Mouse (Mus musculus) ES-Bruce4 (cell line): ENCODE results near the gene Gbgt1. TPM values are rescaled to one million over a fixed set of nuclear protein-coding genes. Genes with fewer than 3 reads are reported as not detected.
A peak's percentile ranks its signal among the peaks of the same experiment; 100 is the strongest.
"Not testable (repeated sequence)": the region's sequence is repeated elsewhere in the genome, so short reads cannot be mapped to it uniquely, and the experiment has no call there.

ENCODE experiments used
- H3K27ac ChIP-seq: 2 replicates; pipeline ENCODE4 v1.5.1; 2012; ENCODE audit warnings: low read length, inconsistent platforms; ENCODE audit not compliant: insufficient read depth
- H3K27me3 ChIP-seq: 2 replicates; pipeline ENCODE4 v1.6.1; 2012; ENCODE audit warnings: mild to moderate bottlenecking, low read length, inconsistent platforms; ENCODE audit not compliant: control insufficient read depth, poor library complexity, insufficient read depth, severe bottlenecking
- H3K36me3 ChIP-seq: 2 replicates; pipeline ENCODE4 v1.6.1; 2012; ENCODE audit warnings: inconsistent platforms, mild to moderate bottlenecking, low read length, moderate library complexity; ENCODE audit not compliant: control insufficient read depth, poor library complexity, insufficient read depth, severe bottlenecking
- H3K4me1 ChIP-seq: one replicate; pipeline ENCODE4 v1.8.1; 2011; ENCODE audit warnings: low read length; ENCODE audit not compliant: control insufficient read depth, insufficient read depth
- H3K4me3 ChIP-seq: 2 replicates; pipeline ENCODE4 v1.5.1; 2011; ENCODE audit warnings: low read depth, mild to moderate bottlenecking, low read length
- H3K9ac ChIP-seq: 2 replicates; pipeline ENCODE4 v1.6.1; 2012; ENCODE audit warnings: low read depth, mild to moderate bottlenecking, inconsistent platforms; ENCODE audit not compliant: poor library complexity, severe bottlenecking
- H3K9me3 ChIP-seq: replicated peaks from 2 replicates; pipeline ENCODE4 v1.6.1; 2012; ENCODE audit warnings: mild to moderate bottlenecking, low read length, inconsistent platforms; ENCODE audit not compliant: control insufficient read depth, poor library complexity, insufficient read depth, severe bottlenecking
- CTCF ChIP-seq: IDR thresholded peaks from one replicate; pipeline ENCODE4 v1.8.1; 2011; ENCODE audit warnings: low read depth, low read length
- EP300 ChIP-seq: IDR thresholded peaks from 2 replicates; pipeline ENCODE4 v1.6.1; 2011; ENCODE audit warnings: low read depth, low read length; ENCODE audit not compliant: insufficient read depth
- POLR2A ChIP-seq: IDR thresholded peaks from one replicate; pipeline ENCODE4 v1.8.1; 2011; ENCODE audit warnings: low read length; ENCODE audit not compliant: insufficient read depth
- polyA plus RNA-seq: library from polyadenylated mRNA; stranded (reverse); fragments of >200 nt; gene quantifications from 2 replicates; pipeline ENCODE4 v1.2.4, GENCODE M21; 2011; ENCODE audit warnings: low read depth; ENCODE audit not compliant: missing spikeins, insufficient read depth, insufficient read length

The Gbgt1 gene
- polyA plus RNA-seq, 1 experiment: 2.8 TPM

DNA sequence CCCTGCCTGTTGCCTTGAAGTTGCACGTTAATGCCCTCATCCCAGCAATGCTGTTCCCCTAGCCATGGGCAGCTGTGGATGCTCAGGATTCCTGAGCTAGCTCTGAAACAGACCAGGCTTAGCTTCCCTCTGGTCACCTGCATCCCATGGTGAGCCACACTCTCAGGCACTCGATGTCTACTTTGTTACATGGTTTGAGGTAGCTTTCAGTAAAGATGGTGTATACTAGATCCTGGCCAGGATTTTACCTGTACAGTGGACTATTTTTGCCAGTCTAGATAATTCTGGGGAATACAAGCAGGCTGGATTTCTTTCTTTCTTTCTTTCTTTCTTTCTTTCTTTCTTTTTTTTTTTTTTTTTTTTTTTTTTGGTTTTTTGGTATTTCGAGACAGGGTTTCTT is 9.1 kb downstream of the Gbgt1 start, which contains the start of gene Gm10134:
TSS of gene Gm10134 (plus strand) at position 301 of the 400 bp plus-strand sequence.
- Histone ChIP-seq H3K27ac (peak within 1 kb of the TSS; percentile 74), H3K9ac (no peak within 1 kb of the TSS), H3K36me3 (no peaks in the 10 kb centered on the region), H3K9me3 (no peaks in the 10 kb centered on the region), H3K4me1 (peaks cover 11% of the 10 kb centered on the region), H3K4me3 (peak within 1 kb of the TSS; percentile 39), H3K27me3 (no peaks in the 10 kb centered on the region)
- TF ChIP-seq CTCF: no peak
- TF ChIP-seq EP300: no peak
- TF ChIP-seq POLR2A: no peak

DNA sequence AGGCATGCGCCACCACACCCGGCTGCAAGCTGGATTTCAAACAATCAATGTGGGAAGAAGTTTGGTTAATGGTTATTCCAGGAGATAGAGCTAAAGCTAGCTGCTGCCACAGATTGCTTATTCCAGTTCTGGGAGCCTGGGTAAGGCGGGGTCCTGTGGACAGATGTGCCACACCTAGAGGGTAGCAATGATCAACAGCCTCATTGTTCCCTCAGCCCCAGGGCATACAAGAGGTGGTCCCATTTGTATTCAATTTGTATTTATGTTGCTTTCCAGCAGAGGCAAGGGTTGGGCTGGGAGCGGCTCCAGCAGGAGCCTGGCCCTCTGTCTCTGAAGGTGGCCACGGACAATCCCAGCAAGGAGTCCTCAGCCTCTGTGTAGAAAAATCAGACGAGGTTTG is 9.6 kb downstream of the Gbgt1 start:
- no peaks in the 10 kb centered on the region for H3K9me3 ChIP-seq
- no peak overlapping the region for H3K4me3 ChIP-seq
- no peak overlapping the region for H3K9ac ChIP-seq
- H3K36me3 ChIP-seq: no peaks in the 10 kb centered on the region
- H3K4me1 ChIP-seq: peaks cover 11% of the 10 kb centered on the region
- peak overlapping the region; percentile 74 for H3K27ac ChIP-seq
- TF ChIP-seq POLR2A (no peak), EP300 (peak; percentile 96)
- no peaks in the 10 kb centered on the region for H3K27me3 ChIP-seq

DNA sequence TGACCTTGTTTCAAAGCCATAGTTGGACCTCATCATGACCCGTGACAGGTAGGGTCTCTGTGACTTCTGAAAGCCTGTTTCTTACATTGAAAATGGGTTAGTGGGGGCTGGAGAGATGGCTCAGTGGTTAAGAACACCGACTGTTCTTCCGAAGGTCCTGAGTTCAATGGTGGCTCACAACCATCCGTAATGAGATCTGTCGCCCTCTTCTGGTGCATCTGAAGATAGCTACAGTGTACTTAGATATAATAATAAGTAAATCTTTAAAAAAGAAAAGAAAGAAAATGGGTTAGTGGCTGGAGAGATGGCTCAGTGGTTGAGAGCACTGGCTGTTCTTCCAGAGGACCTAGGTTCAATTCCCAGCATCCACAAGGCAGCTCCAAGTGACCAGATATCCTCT is 14.9 kb downstream of the Gbgt1 start:
- H3K36me3 ChIP-seq, H3K27ac ChIP-seq, H3K4me1 ChIP-seq, H3K9me3 ChIP-seq, H3K4me3 ChIP-seq, H3K27me3 ChIP-seq, H3K9ac ChIP-seq: not testable (repeated sequence)
- peak; percentile 2 for TF ChIP-seq CTCF

DNA sequence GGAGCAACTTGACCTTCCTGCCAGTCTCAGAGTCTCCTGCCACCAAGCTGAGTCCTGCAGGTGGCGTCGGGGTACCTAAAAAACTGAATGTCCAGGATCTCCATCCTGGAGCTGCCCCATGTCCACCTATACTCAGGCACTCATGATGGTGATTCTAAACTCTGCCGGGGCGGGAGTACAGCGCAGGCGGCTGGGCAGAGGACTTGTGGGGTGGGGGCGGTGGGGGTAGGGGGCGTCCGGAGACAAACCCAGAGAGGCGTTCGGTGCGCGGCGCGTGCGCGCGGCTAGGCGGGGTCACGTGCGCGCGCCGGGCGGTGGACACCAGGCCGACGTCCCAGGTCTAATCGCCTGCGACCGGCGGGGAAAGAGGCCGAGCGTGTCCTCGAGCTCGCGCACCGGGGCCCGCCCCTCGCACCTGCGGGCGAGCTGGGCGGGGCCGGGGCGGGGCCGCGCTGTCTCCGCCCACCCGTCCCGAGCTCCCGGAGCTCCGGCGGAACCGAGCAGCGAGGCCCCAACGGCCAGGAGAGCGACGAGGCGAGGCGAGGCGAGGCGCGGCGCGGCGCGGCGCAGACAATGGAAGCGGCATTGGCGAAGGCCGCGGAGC is 16.2 kb downstream of the Gbgt1 start, which contains the start of gene Ralgds:
TSS of gene Ralgds (plus strand) at position 328 of the 604 bp plus-strand sequence.
- peak within 1 kb of the TSS; percentile 93 for H3K4me3 ChIP-seq
- no peaks in the 10 kb centered on the region for H3K9me3 ChIP-seq
- peak within 1 kb of the TSS; percentile 71 for H3K9ac ChIP-seq
- H3K27ac ChIP-seq: peak within 1 kb of the TSS; percentile 46; the same call in 1 of the 2 replicates
- H3K4me1 ChIP-seq: peaks cover 3% of the 10 kb centered on the region
- no peaks in the 10 kb centered on the region for H3K36me3 ChIP-seq
- TF ChIP-seq POLR2A: no peak
- TF ChIP-seq CTCF: no peak
- no peak for TF ChIP-seq EP300
- no peaks in the 10 kb centered on the region for H3K27me3 ChIP-seq

DNA sequence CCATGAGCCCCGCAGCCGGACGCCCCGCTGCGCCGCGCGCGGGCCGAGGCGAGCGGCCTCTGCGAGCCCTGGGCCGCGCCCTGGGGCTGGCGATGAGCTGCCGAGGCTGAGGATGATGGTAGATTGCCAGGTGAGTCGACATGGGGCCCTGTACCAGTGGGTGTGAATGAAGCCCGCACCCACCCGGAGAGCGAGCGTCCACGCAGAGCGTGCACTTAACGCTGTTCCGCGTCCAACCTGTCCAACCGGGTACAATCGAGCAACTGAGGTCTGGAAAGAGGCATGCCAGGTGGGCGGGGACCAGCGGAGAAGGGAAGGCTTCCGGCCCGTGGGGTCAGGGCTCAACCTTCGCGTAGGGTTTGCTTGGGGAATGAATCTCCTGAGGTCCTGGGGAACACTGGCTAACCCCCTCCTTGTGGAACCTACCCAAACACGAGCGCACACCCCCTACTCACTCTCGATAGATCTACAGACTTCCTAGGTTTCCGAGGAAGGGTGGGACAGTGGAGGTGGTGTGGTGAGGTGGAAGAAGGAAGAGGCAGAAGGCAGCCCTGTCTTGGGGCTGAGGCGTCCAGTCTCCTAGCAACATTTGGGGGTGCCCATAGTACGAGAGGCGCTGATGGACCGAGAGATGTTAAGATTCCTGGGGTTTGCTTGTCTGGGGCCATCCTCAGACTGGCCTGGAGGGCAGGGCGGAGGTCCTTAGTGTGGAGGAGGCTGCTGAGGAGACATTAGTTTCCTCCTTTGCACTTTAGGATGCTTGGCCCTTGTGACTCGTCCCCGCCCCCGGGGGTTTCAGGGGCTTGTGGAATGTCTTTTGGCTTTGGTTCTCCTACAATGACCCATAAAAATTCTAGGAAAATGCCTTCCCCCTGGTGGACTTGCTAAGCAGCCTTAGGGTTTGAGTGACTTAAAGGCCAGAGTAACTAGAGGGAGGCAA is 17.0 kb downstream of the Gbgt1 start:
- peaks cover 5% of the 10 kb centered on the region for H3K4me1 ChIP-seq
- TF ChIP-seq EP300: peak; percentile 56; the same call in 1 of the 2 replicates
- TF ChIP-seq POLR2A: no peak
- no peaks in the 10 kb centered on the region for H3K27me3 ChIP-seq

DNA sequence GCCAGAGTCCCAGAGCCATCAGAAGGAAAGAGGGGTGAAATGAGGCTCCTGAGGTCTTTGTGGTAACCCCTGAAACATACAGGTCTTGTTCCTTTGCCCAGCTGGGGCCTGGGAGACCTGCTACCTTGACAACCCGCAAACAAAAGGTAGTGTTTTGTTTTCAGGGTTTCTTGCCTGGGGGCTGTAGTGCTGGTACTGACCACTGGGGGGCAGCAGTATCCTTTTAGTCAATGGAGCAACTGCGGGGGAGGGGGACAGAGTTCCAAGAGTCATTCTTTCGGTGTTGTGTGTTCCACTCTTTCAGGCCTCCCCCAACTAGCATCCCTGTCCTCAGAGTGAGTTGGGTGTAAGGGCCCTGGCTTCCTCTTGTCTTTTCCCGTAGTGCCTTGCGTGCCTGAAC is 17.8 kb downstream of the Gbgt1 start:
- no peaks in the 10 kb centered on the region for H3K27me3 ChIP-seq
- H3K4me3 ChIP-seq: peak overlapping the region; percentile 93
- H3K4me1 ChIP-seq: peaks cover 7% of the 10 kb centered on the region
- peak; percentile 78 for TF ChIP-seq CTCF
- no peak for TF ChIP-seq POLR2A
- no peak for TF ChIP-seq EP300
- no peaks in the 10 kb centered on the region for H3K9me3 ChIP-seq
- no peaks in the 10 kb centered on the region for H3K36me3 ChIP-seq
- peak overlapping the region; percentile 71; the same call in 1 of the 2 replicates for H3K9ac ChIP-seq
- peak overlapping the region; percentile 36 for H3K27ac ChIP-seq

More for the DNA sequence above, 17.0 kb downstream of the Gbgt1 start:
- H3K27ac ChIP-seq: peak overlapping the region; percentile 46
- H3K36me3 ChIP-seq: no peaks in the 10 kb centered on the region
- H3K9me3 ChIP-seq: no peaks in the 10 kb centered on the region
- peak overlapping the region; percentile 93 for H3K4me3 ChIP-seq
- peak overlapping the region; percentile 71 for H3K9ac ChIP-seq
